Mouse (Mus musculus) adrenal gland, postnatal 14 days (tissue): ENCODE results near the gene Phtf2. TPM values are rescaled to one million over a fixed set of nuclear protein-coding genes. Genes with fewer than 3 reads are reported as not detected.

ENCODE experiments used
- total RNA-seq: library from RNA; stranded (reverse); gene quantifications from 2 replicates; pipeline ENCODE4 v1.2.3, GENCODE M21; 2021

Phtf2 gene
- total RNA-seq, 1 experiment from 2014 or later, result 13.8 TPM

Other genes starting within 250 kb of the Phtf2 start
- gene Tmem60, start 67 bp upstream of the Phtf2 start, total RNA-seq, result 22.7 and 23.0 TPM in 2 replicates
- 12.8 and 15.2 TPM in 2 replicates for gene Rsbn1l, start 74.3 kb upstream of the Phtf2 start, total RNA-seq
- gene Ptpn12, start 173.8 kb upstream of the Phtf2 start, total RNA-seq, result 54.2 and 59.4 TPM in 2 replicates